Mouse (Mus musculus): ENCODE results near the gene Ftcd. TPM values are rescaled to one million over a fixed set of nuclear protein-coding genes. Genes with fewer than 3 reads are reported as not detected.

The Ftcd gene
- polyA plus RNA-seq, 1 experiment: 0.07 TPM

GRCm38 (mm10) chr10:76569996-76570685 is 5.3 kb upstream of the Ftcd start:
- no peak for DNase-seq (ENCODE audit: low read depth in 1 of 2, low spot score in 2 of 2)
- H3K36me3 ChIP-seq (ENCODE audit: control insufficient read depth, insufficient read depth, low read length): no peaks in the 10 kb centered on the region
- WGBS: 89% methylated on average over 22 of the region's 22 CpGs
- H3K4me1 ChIP-seq (ENCODE audit: control insufficient read depth, insufficient read depth, insufficient read length): no peaks in the 10 kb centered on the region
- no peaks in the 10 kb centered on the region for H3K27me3 ChIP-seq (ENCODE audit: control insufficient read depth, insufficient read depth, low read length)
- H3K27ac ChIP-seq (ENCODE audit: insufficient read depth, low read length): no peak overlapping the region
- TF ChIP-seq CTCF (IDR thresholded peaks at IDR 0.05; ENCODE audit: extremely low read depth, insufficient read depth, insufficient read length, insufficient replicate concordance): no peak
- no peak overlapping the region for H3K4me3 ChIP-seq (ENCODE audit: extremely low read depth, insufficient read depth, insufficient read length)

GRCm38 (mm10) chr10:76571070-76571469 is 4.4 kb upstream of the Ftcd start:
- no peak for TF ChIP-seq CTCF (IDR thresholded peaks at IDR 0.05; ENCODE audit: extremely low read depth, insufficient read depth, insufficient read length, insufficient replicate concordance)
- no peak for TF ChIP-seq POLR2A (IDR thresholded peaks at IDR 0.05; ENCODE audit: low read depth, low read length)
- no peaks in the 10 kb centered on the region for H3K4me1 ChIP-seq (ENCODE audit: control insufficient read depth, insufficient read depth, insufficient read length)
- no peak overlapping the region for H3K4me3 ChIP-seq (ENCODE audit: extremely low read depth, insufficient read depth, insufficient read length)
- no peaks in the 10 kb centered on the region for H3K27me3 ChIP-seq (ENCODE audit: control insufficient read depth, insufficient read depth, low read length)
- no peak for DNase-seq (ENCODE audit: low read depth in 1 of 2, low spot score in 2 of 2)
- H3K27ac ChIP-seq (ENCODE audit: insufficient read depth, low read length): no peak overlapping the region
- WGBS: 46% methylated on average over 2 of the region's 2 CpGs
- no peaks in the 10 kb centered on the region for H3K36me3 ChIP-seq (ENCODE audit: control insufficient read depth, insufficient read depth, low read length)

DNA sequence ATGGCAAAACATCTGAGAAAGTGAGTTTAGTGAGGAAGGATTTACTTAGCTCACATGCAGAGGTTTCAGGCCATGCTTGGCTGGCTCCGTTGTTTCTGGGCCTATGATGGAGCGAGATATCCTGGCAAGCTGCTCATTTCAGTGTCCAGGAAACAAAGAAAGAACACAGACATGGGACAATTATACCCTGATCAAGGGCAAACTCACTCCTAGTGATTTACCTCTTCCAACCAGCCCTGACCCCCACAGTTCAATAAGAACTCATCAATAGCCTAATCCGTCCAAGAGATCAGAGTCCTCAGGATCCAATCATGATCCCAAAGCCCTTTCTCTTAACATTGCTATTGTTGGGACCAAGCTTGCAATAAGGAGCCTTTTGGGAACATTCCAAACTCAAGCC is 3.3 kb upstream of the Ftcd start:
- Histone ChIP-seq H3K27me3 (ENCODE audit: control insufficient read depth, insufficient read depth, low read length) (no peaks in the 10 kb centered on the region), H3K4me3 (ENCODE audit: extremely low read depth, insufficient read depth, insufficient read length) (no peak overlapping the region), H3K36me3 (ENCODE audit: control insufficient read depth, insufficient read depth, low read length) (no peaks in the 10 kb centered on the region), H3K4me1 (ENCODE audit: control insufficient read depth, insufficient read depth, insufficient read length) (no peaks in the 10 kb centered on the region), H3K27ac (ENCODE audit: insufficient read depth, low read length) (no peak overlapping the region)
- WGBS: 84% methylated on average over 3 of the region's 3 CpGs
- TF ChIP-seq CTCF (IDR thresholded peaks at IDR 0.05; ENCODE audit: extremely low read depth, insufficient read depth, insufficient read length, insufficient replicate concordance) (no peak), POLR2A (IDR thresholded peaks at IDR 0.05; ENCODE audit: low read depth, low read length) (no peak)
- DNase-seq (ENCODE audit: low read depth in 1 of 2, low spot score in 2 of 2): no peak

DNA sequence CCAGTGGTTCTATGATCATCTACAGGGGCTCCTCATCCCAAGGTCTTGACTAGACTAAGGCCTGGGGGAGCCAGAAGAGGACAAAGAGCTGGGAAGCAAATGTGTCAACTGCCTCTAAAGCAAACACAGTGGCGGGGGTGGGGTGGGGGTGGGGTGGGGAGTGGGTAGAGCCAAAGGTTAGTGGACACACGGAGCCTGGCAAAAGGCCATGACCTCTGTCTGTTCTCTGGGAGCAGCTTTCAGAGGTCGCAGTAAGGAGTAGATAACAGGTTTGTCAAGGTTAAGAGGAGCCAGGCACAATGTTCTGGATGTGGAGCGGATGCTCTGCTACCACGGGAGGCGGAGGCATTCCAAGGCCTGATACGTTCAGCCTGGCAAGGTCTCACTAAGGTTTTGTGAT is 1.5 kb downstream of the Ftcd start:
- Histone ChIP-seq H3K27ac (ENCODE audit: insufficient read depth, low read length) (no peak overlapping the region), H3K4me3 (ENCODE audit: extremely low read depth, insufficient read depth, insufficient read length) (no peak overlapping the region), H3K4me1 (ENCODE audit: control insufficient read depth, insufficient read depth, insufficient read length) (no peaks in the 10 kb centered on the region), H3K36me3 (ENCODE audit: control insufficient read depth, insufficient read depth, low read length) (no peaks in the 10 kb centered on the region), H3K27me3 (ENCODE audit: control insufficient read depth, insufficient read depth, low read length) (no peaks in the 10 kb centered on the region)
- DNase-seq (ENCODE audit: low read depth in 1 of 2, low spot score in 2 of 2): no peak
- 89% methylated on average over 7 of the region's 7 CpGs for WGBS
- TF ChIP-seq POLR2A (IDR thresholded peaks at IDR 0.05; ENCODE audit: low read depth, low read length) (no peak), CTCF (IDR thresholded peaks at IDR 0.05; ENCODE audit: extremely low read depth, insufficient read depth, insufficient read length, insufficient replicate concordance) (no peak)

GRCm38 (mm10) chr10:76584138-76584537 is 8.7 kb downstream of the Ftcd start:
- no peak for DNase-seq (ENCODE audit: low read depth in 1 of 2, low spot score in 2 of 2)
- no peak for TF ChIP-seq POLR2A (IDR thresholded peaks at IDR 0.05; ENCODE audit: low read depth, low read length)
- no peak for TF ChIP-seq CTCF (IDR thresholded peaks at IDR 0.05; ENCODE audit: extremely low read depth, insufficient read depth, insufficient read length, insufficient replicate concordance)

DNA sequence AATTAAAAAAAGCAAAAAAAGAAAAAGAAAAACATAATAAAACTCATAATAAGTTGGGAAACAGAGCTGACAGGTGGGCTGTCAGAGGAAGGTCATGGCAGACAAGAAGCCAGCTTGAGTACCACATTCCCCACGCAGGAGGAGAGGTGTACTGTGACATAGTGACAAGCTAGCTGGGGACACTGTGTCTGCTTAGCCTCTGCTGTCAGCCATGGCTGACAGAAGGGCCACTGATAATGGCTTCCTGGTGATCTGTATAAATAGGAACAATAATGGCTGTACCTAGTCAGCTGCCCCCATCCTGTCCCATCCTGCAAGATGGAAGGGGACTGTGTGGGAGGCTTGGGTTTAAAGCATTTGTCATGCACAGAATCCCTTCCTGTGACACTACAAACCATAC is 10.7 kb downstream of the Ftcd start:
- H3K4me3 ChIP-seq (ENCODE audit: extremely low read depth, insufficient read depth, insufficient read length): no peak overlapping the region

More at GRCm38 (mm10) chr10:76584138-76584537, 8.7 kb downstream of the Ftcd start:
- Histone ChIP-seq H3K36me3 (ENCODE audit: control insufficient read depth, insufficient read depth, low read length) (no peaks in the 10 kb centered on the region), H3K4me3 (ENCODE audit: extremely low read depth, insufficient read depth, insufficient read length) (no peak overlapping the region), H3K27me3 (ENCODE audit: control insufficient read depth, insufficient read depth, low read length) (no peaks in the 10 kb centered on the region), H3K4me1 (ENCODE audit: control insufficient read depth, insufficient read depth, insufficient read length) (no peaks in the 10 kb centered on the region), H3K27ac (ENCODE audit: insufficient read depth, low read length) (no peak overlapping the region)
- 22% methylated on average over 10 of the region's 10 CpGs for WGBS

GRCm38 (mm10) chr10:76590197-76590596 is 14.7 kb downstream of the Ftcd start:
- no peak overlapping the region for H3K4me3 ChIP-seq (ENCODE audit: extremely low read depth, insufficient read depth, insufficient read length)
- TF ChIP-seq CTCF (IDR thresholded peaks at IDR 0.05; ENCODE audit: extremely low read depth, insufficient read depth, insufficient read length, insufficient replicate concordance) (no peak), POLR2A (IDR thresholded peaks at IDR 0.05; ENCODE audit: low read depth, low read length) (no peak)
- 84% methylated on average over 11 of the region's 11 CpGs for WGBS
- H3K27ac ChIP-seq (ENCODE audit: insufficient read depth, low read length): no peak overlapping the region
- no peak for DNase-seq (ENCODE audit: low read depth in 1 of 2, low spot score in 2 of 2)
- H3K36me3 ChIP-seq (ENCODE audit: control insufficient read depth, insufficient read depth, low read length): no peaks in the 10 kb centered on the region
- no peaks in the 10 kb centered on the region for H3K27me3 ChIP-seq (ENCODE audit: control insufficient read depth, insufficient read depth, low read length)
- H3K4me1 ChIP-seq (ENCODE audit: control insufficient read depth, insufficient read depth, insufficient read length): no peaks in the 10 kb centered on the region; the same call in 1 of the 2 replicates

More for the DNA sequence above, 10.7 kb downstream of the Ftcd start:
- WGBS: 48% methylated on average over 1 of the region's 1 CpGs
- H3K36me3 ChIP-seq (ENCODE audit: control insufficient read depth, insufficient read depth, low read length): no peaks in the 10 kb centered on the region
- no peaks in the 10 kb centered on the region for H3K27me3 ChIP-seq (ENCODE audit: control insufficient read depth, insufficient read depth, low read length)
- H3K27ac ChIP-seq (ENCODE audit: insufficient read depth, low read length): no peak overlapping the region
- DNase-seq (ENCODE audit: low read depth in 1 of 2, low spot score in 2 of 2): no peak
- no peak for TF ChIP-seq POLR2A (IDR thresholded peaks at IDR 0.05; ENCODE audit: low read depth, low read length)
- TF ChIP-seq CTCF (IDR thresholded peaks at IDR 0.05; ENCODE audit: extremely low read depth, insufficient read depth, insufficient read length, insufficient replicate concordance): no peak
- H3K4me1 ChIP-seq (ENCODE audit: control insufficient read depth, insufficient read depth, insufficient read length): no peaks in the 10 kb centered on the region

Measured in spleen, adult 2 months (tissue).